Mouse (Mus musculus) liver, embryonic 15.5 days (tissue): ENCODE measurements around the gene Sall1. TPM values are rescaled to one million over a fixed set of nuclear protein-coding genes. Genes with fewer than 3 reads are reported as not detected.

Experiments
- ATAC-seq: fragments of 200-750 bp; cut with Nextera tagmentation; 2 replicates; pipeline ENCODE4 v1.8.0; 2017; ENCODE audit warnings: moderate number of reproducible peaks, mild to moderate bottlenecking, moderate library complexity; ENCODE audit not compliant: insufficient read depth
- H3K27ac ChIP-seq: fragments of 300-500 bp; sonication (generic); replicated peaks from 2 replicates; pipeline ENCODE4 v1.5.1; 2015; ENCODE audit warnings: mild to moderate bottlenecking, inconsistent platforms
- H3K27me3 ChIP-seq: fragments of 300-500 bp; sonication (generic); 2 replicates; pipeline ENCODE4 v1.6.1; 2015; ENCODE audit warnings: mild to moderate bottlenecking, inconsistent platforms
- H3K36me3 ChIP-seq: fragments of 300-500 bp; sonication (generic); replicated peaks from 2 replicates; pipeline ENCODE4 v1.6.1; 2015; ENCODE audit warnings: moderate library complexity, mild to moderate bottlenecking, inconsistent platforms
- H3K4me1 ChIP-seq: fragments of 300-500 bp; sonication (generic); replicated peaks from 2 replicates; pipeline ENCODE4 v1.6.1; 2015; ENCODE audit warnings: inconsistent platforms
- H3K4me2 ChIP-seq: fragments of 300-500 bp; sonication (generic); 2 replicates; pipeline ENCODE4 v1.6.1; 2015; ENCODE audit warnings: moderate library complexity, mild to moderate bottlenecking, inconsistent platforms
- H3K4me3 ChIP-seq: fragments of 300-500 bp; sonication (generic); replicated peaks from 2 replicates; pipeline ENCODE4 v1.5.1; 2015; ENCODE audit warnings: mild to moderate bottlenecking, inconsistent platforms
- H3K9ac ChIP-seq: fragments of 300-500 bp; sonication (generic); 2 replicates; pipeline ENCODE4 v1.6.1; 2015; ENCODE audit warnings: moderate library complexity, mild to moderate bottlenecking, inconsistent platforms
- H3K9me3 ChIP-seq: fragments of 300-500 bp; sonication (generic); replicated peaks from 2 replicates; pipeline ENCODE4 v1.6.1; 2016; ENCODE audit warnings: inconsistent platforms
- whole genome bisulfite sequencing: fragments of 180-500 bp; shearing (Covaris S2); methylation state at CpG from one replicate; pipeline ENCODE4 v1.1.7; 2015; ENCODE audit warnings: mixed read lengths; ENCODE audit not compliant: insufficient replicate concordance; 5-methylcytosine and 5-hydroxymethylcytosine counted together
- polyA plus RNA-seq: library from polyadenylated mRNA; unstranded; fragments of >200 nt; fragmentation: Nextera tagmentation; extraction: Ambion mirVana; gene quantifications from 2 replicates; pipeline ENCODE4 v1.2.1, GENCODE M21; 2015

The Sall1 gene
- polyA plus RNA-seq, 1 experiment from 2014 or later, result 0.99 TPM

- H3K36me3 ChIP-seq, result no peaks in the 10 kb centered on the region
- 0 out of 2 replicates have a peak overlapping the region, but pooled peaks have one; percentile 20 for H3K4me3 ChIP-seq
- peaks cover 83% of the 10 kb centered on the region for H3K27me3 ChIP-seq
- no peaks in the 10 kb centered on the region for H3K4me1 ChIP-seq
- H3K9me3 ChIP-seq, result no peaks in the 10 kb centered on the region
- H3K27ac ChIP-seq, result no peak overlapping the region
- H3K9ac ChIP-seq, result no peak overlapping the region
- ATAC-seq, result no peak
- peak overlapping the region; percentile 54 for H3K4me2 ChIP-seq
- WGBS, result under 1% methylated on average over 14 of the region's 15 CpGs
These were observed 2.3 kb upstream of the Sall1 start for GRCm38 (mm10) chr8:89046226-89046625.

GRCm38 (mm10) chr8:89045726-89046125, 1.8 kb upstream of the Sall1 start:
- no peaks in the 10 kb centered on the region for H3K36me3 ChIP-seq
- no peak for ATAC-seq
- 4% methylated on average over 17 of the region's 17 CpGs for WGBS
- H3K4me3 ChIP-seq, result 0 out of 2 replicates have a peak overlapping the region, but pooled peaks have one; percentile 20
- H3K9ac ChIP-seq, result no peak overlapping the region
- H3K9me3 ChIP-seq, result no peaks in the 10 kb centered on the region
- no peak overlapping the region for H3K27ac ChIP-seq
- no peaks in the 10 kb centered on the region for H3K4me1 ChIP-seq
- H3K4me2 ChIP-seq, result peak overlapping the region; percentile 54
- H3K27me3 ChIP-seq, result peaks cover 88% of the 10 kb centered on the region

DNA sequence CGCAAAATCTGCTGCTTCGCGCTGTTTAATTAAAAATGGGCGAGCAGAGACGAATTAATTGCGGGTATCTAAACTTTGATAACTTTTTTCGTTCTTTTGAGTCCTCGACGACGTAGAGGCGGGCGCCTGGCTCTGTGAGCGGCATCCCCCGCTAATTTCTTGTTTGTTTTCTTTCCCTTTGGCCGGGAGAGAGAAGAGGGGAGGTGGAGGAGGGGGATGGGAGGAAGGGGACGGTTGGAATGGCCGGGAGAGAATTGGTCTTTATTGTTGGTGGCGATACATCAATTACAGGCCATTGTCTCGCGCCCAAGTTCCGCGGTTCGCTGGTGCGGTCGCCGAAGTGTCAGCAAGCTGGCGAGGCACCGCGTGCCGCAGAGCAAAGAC, 1.2 kb upstream of the Sall1 start:
- H3K9ac ChIP-seq, result no peak overlapping the region
- no peak overlapping the region for H3K4me3 ChIP-seq
- H3K27me3 ChIP-seq, result peaks cover 93% of the 10 kb centered on the region
- ATAC-seq, result no peak
- no peaks in the 10 kb centered on the region for H3K9me3 ChIP-seq
- peak overlapping the region; percentile 54 for H3K4me2 ChIP-seq
- H3K36me3 ChIP-seq, result no peaks in the 10 kb centered on the region
- no peak overlapping the region for H3K27ac ChIP-seq
- H3K4me1 ChIP-seq, result no peaks in the 10 kb centered on the region
- 4% methylated on average over 30 of the region's 30 CpGs for WGBS

DNA sequence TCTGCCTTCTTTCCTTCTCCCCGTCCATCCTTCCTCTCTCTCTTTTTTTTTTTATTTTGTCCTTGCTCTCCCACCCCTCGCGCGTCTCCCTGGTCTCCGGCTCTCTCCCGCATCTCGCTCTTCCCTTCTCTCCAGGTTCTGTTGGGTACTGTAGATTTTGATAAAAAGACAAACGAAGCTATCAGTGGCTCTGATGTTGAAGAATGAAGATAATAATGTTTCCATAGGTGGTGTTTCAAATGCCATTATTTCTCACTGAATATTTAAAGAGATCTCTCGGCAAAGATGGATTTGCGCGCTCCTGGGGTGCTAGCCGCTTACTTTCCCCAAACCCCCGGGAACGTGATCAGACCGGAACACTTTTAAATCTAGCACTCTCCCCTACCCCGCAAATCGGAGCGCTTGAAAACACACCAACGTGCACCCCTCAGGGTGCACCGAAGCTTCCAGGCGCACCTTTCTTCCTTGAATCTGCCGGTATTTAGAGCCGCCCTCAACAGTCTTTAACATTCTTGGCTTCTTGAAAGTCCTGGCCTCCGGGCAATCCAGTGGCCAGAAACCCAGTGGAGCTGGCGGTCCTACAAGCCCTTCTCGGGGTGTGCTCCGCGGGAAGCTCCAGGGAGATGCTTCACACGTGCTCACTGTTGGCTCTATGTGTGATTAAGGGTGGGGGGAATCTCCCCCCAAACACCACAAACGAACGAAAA, 702 bp upstream of the Sall1 start:
- H3K4me2 ChIP-seq, result peak overlapping the region; percentile 54
- H3K4me3 ChIP-seq, result peak overlapping the region; percentile 52; the same call in 1 of the 2 replicates
- no peaks in the 10 kb centered on the region for H3K4me1 ChIP-seq
- H3K9me3 ChIP-seq, result no peaks in the 10 kb centered on the region
- no peaks in the 10 kb centered on the region for H3K36me3 ChIP-seq
- no peak for ATAC-seq
- under 1% methylated on average over 31 of the region's 31 CpGs for WGBS
- H3K27me3 ChIP-seq, result peaks cover 99% of the 10 kb centered on the region
- H3K27ac ChIP-seq, result no peak overlapping the region
- H3K9ac ChIP-seq, result no peak overlapping the region

- under 1% methylated on average over 30 of the region's 32 CpGs for WGBS
- ATAC-seq, result peak; percentile 69
These were observed 556 bp downstream of the Sall1 start for GRCm38 (mm10) chr8:89043371-89043841.

DNA sequence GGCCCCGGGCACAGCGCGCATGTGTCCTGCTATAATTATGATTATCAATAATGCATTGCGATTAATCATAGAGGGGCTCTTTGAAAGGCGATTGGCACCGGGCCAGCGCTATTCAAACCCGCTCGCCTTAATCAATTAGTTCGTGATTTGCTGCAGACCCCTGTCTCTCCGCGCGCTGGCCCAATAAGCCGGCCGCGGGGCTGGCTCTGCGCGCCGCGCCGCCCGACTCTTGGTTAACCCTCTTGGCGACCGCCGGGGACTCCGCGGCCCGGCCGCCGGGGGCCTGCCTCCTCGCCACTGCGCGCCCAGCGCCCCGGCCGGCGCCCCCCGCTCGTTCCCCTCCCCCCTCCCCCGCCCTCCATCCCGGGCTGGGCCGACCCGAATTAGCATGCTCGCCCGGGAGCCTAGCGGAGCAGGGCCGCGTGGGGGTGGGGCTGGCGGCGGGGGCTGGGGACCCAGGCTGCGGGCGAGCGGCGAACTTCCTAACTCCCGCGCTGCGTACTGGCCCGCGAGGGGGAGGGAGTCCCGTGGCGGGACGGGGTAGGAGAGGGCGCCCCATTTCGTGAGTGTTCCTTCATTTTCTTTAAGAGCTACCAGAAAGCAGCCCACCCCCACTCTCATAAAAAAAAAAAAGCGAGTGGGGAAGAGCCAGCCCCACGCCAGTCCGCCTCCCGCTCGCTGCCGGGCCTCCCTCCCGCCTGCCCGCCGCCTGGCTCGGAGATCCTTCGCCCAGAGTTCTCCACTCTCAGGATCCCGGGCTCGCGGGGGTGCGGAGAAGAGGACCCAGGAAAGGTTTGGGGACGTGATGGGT, 1.2 kb downstream of the Sall1 start:
- H3K27me3 ChIP-seq, result peaks cover 97% of the 10 kb centered on the region
- no peaks in the 10 kb centered on the region for H3K36me3 ChIP-seq
- peak overlapping the region; percentile 52 for H3K4me3 ChIP-seq
- no peak overlapping the region for H3K9ac ChIP-seq
- under 1% methylated on average over 76 of the region's 80 CpGs for WGBS
- H3K4me1 ChIP-seq, result no peaks in the 10 kb centered on the region
- peak overlapping the region; percentile 54 for H3K4me2 ChIP-seq
- peak; percentile 59 for ATAC-seq
- H3K9me3 ChIP-seq, result no peaks in the 10 kb centered on the region
- H3K27ac ChIP-seq, result peak overlapping the region; percentile 68

More at GRCm38 (mm10) chr8:89043371-89043841, 556 bp downstream of the Sall1 start:
- Histone ChIP-seq H3K27ac (peak overlapping the region; percentile 68), H3K36me3 (no peaks in the 10 kb centered on the region), H3K27me3 (peaks cover 97% of the 10 kb centered on the region), H3K4me3 (peak overlapping the region; percentile 52), H3K9me3 (no peaks in the 10 kb centered on the region), H3K4me2 (peak overlapping the region; percentile 54), H3K4me1 (no peaks in the 10 kb centered on the region), H3K9ac (no peak overlapping the region)

DNA sequence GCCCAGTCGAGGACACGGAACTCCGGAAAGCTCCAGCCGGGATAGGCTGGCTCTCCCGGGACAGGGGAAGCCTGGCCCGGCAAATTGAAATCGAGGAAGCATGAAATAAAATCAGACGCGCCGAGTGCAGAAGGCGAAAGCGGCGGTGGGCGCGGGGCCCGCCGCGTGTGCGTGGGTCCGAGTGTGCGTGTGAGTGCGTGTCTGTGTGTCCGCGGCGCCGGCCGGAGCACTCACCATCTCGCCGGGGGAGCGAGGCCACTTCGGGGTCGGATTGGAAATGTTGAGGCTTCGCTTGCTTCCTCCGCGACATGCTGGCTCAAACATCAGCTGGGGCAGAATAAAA, 1.9 kb downstream of the Sall1 start:
- under 1% methylated on average over 35 of the region's 35 CpGs for WGBS
- peak overlapping the region; percentile 54 for H3K4me2 ChIP-seq
- peak overlapping the region; percentile 62 for H3K27ac ChIP-seq
- H3K27me3 ChIP-seq, result peaks cover 97% of the 10 kb centered on the region
- H3K4me1 ChIP-seq, result no peaks in the 10 kb centered on the region
- no peak for ATAC-seq
- H3K9me3 ChIP-seq, result no peaks in the 10 kb centered on the region
- peak overlapping the region; percentile 37; the same call in 1 of the 2 replicates for H3K9ac ChIP-seq
- peak overlapping the region; percentile 52 for H3K4me3 ChIP-seq
- H3K36me3 ChIP-seq, result no peaks in the 10 kb centered on the region

- no peak for ATAC-seq
- H3K27me3 ChIP-seq, result peaks cover 97% of the 10 kb centered on the region
- no peaks in the 10 kb centered on the region for H3K36me3 ChIP-seq
- H3K9ac ChIP-seq, result peak overlapping the region; percentile 37; the same call in 1 of the 2 replicates
- WGBS, result under 1% methylated on average over 55 of the region's 55 CpGs
- H3K4me1 ChIP-seq, result no peaks in the 10 kb centered on the region
- H3K4me2 ChIP-seq, result peak overlapping the region; percentile 54
- peak overlapping the region; percentile 62 for H3K27ac ChIP-seq
- peak overlapping the region; percentile 52 for H3K4me3 ChIP-seq
- H3K9me3 ChIP-seq, result no peaks in the 10 kb centered on the region
These were observed 2.4 kb downstream of the Sall1 start for GRCm38 (mm10) chr8:89041421-89042117.

DNA sequence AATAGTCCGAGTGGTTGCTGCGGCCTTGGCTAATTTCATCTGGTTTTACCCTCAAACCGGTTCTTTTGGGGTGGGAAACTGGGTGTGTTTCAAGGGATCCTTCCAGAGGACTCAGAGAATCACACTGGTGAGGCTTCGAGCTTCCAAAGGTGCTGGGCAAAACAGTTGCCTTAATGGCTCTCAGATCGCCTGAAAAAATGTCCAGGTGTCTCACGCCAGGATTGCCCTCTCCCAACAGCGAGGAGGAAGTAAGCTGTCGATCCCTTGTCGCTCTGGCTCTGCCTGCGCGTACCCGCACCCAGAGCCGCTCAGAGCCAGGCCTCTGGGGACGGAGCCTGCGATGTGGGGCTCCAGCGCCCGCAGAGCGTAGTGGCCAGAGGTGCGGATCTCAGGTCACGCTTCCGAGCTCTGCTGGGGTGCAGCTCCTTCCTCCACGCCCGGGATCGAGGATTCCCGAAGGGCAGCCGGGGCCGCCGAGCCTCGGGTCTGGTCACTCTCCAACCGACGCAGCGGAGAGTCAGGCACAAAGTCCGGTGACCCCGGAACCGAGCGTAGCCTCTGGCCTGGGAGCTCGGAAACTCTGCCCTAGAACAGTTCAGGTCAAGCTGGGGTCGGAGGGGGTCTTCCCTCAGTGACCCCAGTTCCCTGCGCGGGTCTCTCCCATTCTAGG, 3.1 kb downstream of the Sall1 start:
- peaks cover 92% of the 10 kb centered on the region for H3K27me3 ChIP-seq
- no peaks in the 10 kb centered on the region for H3K36me3 ChIP-seq
- 3% methylated on average over 40 of the region's 40 CpGs for WGBS
- no peaks in the 10 kb centered on the region for H3K9me3 ChIP-seq
- H3K27ac ChIP-seq, result peak overlapping the region; percentile 62
- peak overlapping the region; percentile 54 for H3K4me2 ChIP-seq
- peak overlapping the region; percentile 52 for H3K4me3 ChIP-seq
- ATAC-seq, result peak; percentile 30; the same call in 1 of the 2 replicates
- H3K9ac ChIP-seq, result no peak overlapping the region
- H3K4me1 ChIP-seq, result no peaks in the 10 kb centered on the region

DNA sequence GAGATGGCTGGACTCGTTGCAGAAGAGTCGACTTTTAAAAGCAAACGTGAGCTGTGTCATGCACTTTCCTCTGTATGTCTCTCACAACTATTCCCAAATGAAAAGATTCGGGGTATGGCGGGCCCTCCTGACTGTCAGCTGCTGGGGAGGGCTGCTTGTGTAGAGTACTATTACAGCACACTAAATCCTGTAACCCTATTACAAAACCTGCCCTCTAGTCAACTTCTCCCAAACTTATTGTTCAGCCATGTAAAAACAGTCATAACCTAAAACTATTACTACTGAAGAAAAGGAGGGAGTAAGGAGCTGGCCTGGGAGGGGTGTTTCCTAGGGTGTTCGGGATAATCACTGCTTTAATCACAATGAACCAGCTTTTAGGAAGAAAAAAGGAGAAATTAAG, 4.1 kb downstream of the Sall1 start:
- WGBS, result 25% methylated on average over 6 of the region's 6 CpGs
- 0 out of 2 replicates have a peak overlapping the region, but pooled peaks have one; percentile 15 for H3K4me2 ChIP-seq

More for the DNA sequence above, 4.1 kb downstream of the Sall1 start:
- Histone ChIP-seq H3K27ac (no peak overlapping the region), H3K9me3 (no peaks in the 10 kb centered on the region), H3K4me3 (no peak overlapping the region), H3K9ac (no peak overlapping the region), H3K27me3 (peaks cover 82% of the 10 kb centered on the region), H3K36me3 (no peaks in the 10 kb centered on the region), H3K4me1 (no peaks in the 10 kb centered on the region)
- no peak for ATAC-seq
